Mouse (Mus musculus) erythroblast, embryonic 14.5 days (primary cell): ENCODE results near the gene Vsig10.

Source experiments
- GATA1 ChIP-seq: IDR thresholded peaks from 2 replicates; pipeline ENCODE4 v1.6.1; 2012; ENCODE audit warnings: low read length, inconsistent platforms, mixed read lengths
- TAL1 ChIP-seq: IDR thresholded peaks from 3 replicates; pipeline ENCODE4 v1.6.1; 2012; ENCODE audit warnings: low read length, inconsistent platforms, mixed read lengths

- no peak for TF ChIP-seq TAL1
- no peak for TF ChIP-seq GATA1
These were observed 29.2 kb upstream of the Vsig10 start for GRCm38 (mm10) chr5:117289646-117290045.
